Mouse (Mus musculus) layer of hippocampus, adult 11-12 months (tissue): Measurements from ENCODE around the gene Miga1.
A peak's percentile ranks its signal among the peaks of the same experiment; 100 is the strongest.

Source experiments
- DNase-seq: peaks from one replicate; pipeline ENCODE4 v3.0.0; 2022; ENCODE audit warnings: low spot score

Miga1 gene

GRCm38 (mm10) chr3:152245273-152245910 is 94.8 kb downstream of the Miga1 start:
- DNase-seq: peak; percentile 38

GRCm38 (mm10) chr3:152243304-152243703 is 96.9 kb downstream of the Miga1 start:
- no peak for DNase-seq

- no peak for DNase-seq
Observed at GRCm38 (mm10) chr3:152241098-152241497, 99.1 kb downstream of the Miga1 start.

- no peak for DNase-seq
Observed at GRCm38 (mm10) chr3:152239592-152239991, 100.6 kb downstream of the Miga1 start.

GRCm38 (mm10) chr3:152238836-152239235 is 101.4 kb downstream of the Miga1 start:
- no peak for DNase-seq

- no peak for DNase-seq
Observed at GRCm38 (mm10) chr3:152235805-152236204, 104.4 kb downstream of the Miga1 start.

- no peak for DNase-seq
Observed at GRCm38 (mm10) chr3:152235238-152235637, 105.0 kb downstream of the Miga1 start.

- DNase-seq: no peak
Observed at GRCm38 (mm10) chr3:152231333-152232100, 108.7 kb downstream of the Miga1 start.

GRCm38 (mm10) chr3:152229271-152229670 is 110.9 kb downstream of the Miga1 start:
- DNase-seq: no peak

- no peak for DNase-seq
Observed at GRCm38 (mm10) chr3:152228843-152229242, 111.4 kb downstream of the Miga1 start.

- DNase-seq: no peak
Observed at GRCm38 (mm10) chr3:152225906-152226305, 114.3 kb downstream of the Miga1 start.

GRCm38 (mm10) chr3:152224918-152225317 is 115.3 kb downstream of the Miga1 start:
- no peak for DNase-seq
